Mouse (Mus musculus): ENCODE results near the gene St6galnac3. TPM values are rescaled to one million over a fixed set of nuclear protein-coding genes. Genes with fewer than 3 reads are reported as not detected.

The St6galnac3 gene
- polyA plus RNA-seq, 1 experiment from 2014 or later: 41.4 TPM

DNA sequence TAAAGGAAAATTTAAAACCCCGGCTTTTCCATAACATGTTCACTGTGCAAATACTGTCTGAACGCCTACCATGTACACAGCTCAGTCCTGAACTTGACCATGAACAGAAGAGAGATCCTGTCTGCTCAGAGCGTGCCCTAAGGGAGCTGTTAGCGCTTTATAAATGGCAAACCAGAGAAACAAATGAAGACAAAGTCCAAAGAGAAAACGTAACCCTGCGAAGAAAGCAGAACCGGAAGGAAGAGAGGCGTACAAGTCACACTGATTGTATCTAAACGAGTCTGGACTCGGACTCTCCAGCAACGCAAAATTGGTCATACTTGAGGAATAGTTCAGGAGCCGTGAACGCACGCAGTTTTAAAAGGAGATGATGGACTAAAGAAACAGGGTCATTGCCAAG is 82.1 kb downstream of the St6galnac3 start:
- ATAC-seq (ENCODE audit: insufficient read depth, low FRiP score, low TSS enrichment) (no peak), DNase-seq (ENCODE audit: low spot score) (no peak)
- Histone ChIP-seq H3K27ac (ENCODE audit: low read depth, low read length) (no peak overlapping the region), H3K4me3 (ENCODE audit: low read depth, low read length) (no peak overlapping the region), H3K4me2 (ENCODE audit: low read depth) (no peak overlapping the region), H3K9ac (ENCODE audit: low read length) (no peak overlapping the region), H3K9me3 (ENCODE audit: control insufficient read depth, low read length) (no peaks in the 10 kb centered on the region), H3K36me3 (ENCODE audit: control insufficient read depth, insufficient read depth, low read length) (no peaks in the 10 kb centered on the region), H3K27me3 (ENCODE audit: control insufficient read depth, insufficient read depth, low read length) (no peaks in the 10 kb centered on the region), H3K4me1 (ENCODE audit: control insufficient read depth, insufficient read depth, low read length) (no peaks in the 10 kb centered on the region)
- WGBS: 90% methylated on average over 14 of the region's 14 CpGs

DNA sequence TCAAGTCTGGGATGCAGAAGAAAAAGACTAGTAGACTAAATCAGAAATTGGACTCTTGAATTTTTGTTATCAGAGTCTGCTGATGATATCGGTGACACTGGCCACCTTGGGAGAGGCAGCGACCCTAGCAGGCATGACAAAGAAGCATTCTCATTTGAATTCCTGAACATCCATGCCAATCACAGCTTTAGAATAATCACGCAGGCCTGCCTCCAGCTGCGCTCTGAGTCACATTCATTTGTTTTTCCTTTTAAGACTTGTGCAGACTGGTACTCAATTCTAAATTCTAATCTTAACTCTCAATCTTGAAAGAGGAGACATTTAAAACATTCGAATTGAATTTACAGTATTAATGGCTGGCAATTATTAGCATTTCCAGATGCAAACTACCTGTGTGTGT is 83.2 kb downstream of the St6galnac3 start:
- no peak for DNase-seq (ENCODE audit: low spot score)
- Histone ChIP-seq H3K27me3 (ENCODE audit: control insufficient read depth, insufficient read depth, low read length) (no peaks in the 10 kb centered on the region), H3K4me2 (ENCODE audit: low read depth) (no peak overlapping the region), H3K9ac (ENCODE audit: low read length) (no peak overlapping the region), H3K4me1 (ENCODE audit: control insufficient read depth, insufficient read depth, low read length) (no peaks in the 10 kb centered on the region), H3K27ac (ENCODE audit: low read depth, low read length) (no peak overlapping the region), H3K36me3 (ENCODE audit: control insufficient read depth, insufficient read depth, low read length) (no peaks in the 10 kb centered on the region), H3K9me3 (ENCODE audit: control insufficient read depth, low read length) (no peaks in the 10 kb centered on the region), H3K4me3 (ENCODE audit: low read depth, low read length) (no peak overlapping the region)
- no peak for ATAC-seq (ENCODE audit: insufficient read depth, low FRiP score, low TSS enrichment)
- 76% methylated on average over 5 of the region's 5 CpGs for WGBS

DNA sequence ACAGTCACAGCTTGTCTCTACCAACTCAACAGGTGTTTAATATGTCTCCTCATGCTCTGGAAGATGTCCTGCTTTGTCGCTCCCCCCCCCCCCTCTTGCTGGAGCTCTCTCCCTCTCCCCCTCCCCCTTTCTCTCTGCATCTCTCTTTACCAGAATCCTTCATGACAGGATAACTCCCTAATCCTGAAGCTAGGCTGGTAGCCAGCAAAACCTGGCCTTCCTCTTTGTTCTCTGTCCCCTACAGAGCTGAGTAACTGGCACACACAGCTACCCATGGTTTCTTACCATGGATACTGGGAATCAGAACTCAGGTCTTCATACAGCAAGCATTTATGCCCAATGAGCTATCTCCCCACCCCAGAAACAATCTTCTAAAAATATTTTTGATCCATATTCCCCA is 87.6 kb downstream of the St6galnac3 start:
- ATAC-seq (ENCODE audit: insufficient read depth, low FRiP score, low TSS enrichment): no peak
- WGBS: 67% methylated on average over 1 of the region's 1 CpGs
- no peak for DNase-seq (ENCODE audit: low spot score)
- no peaks in the 10 kb centered on the region for H3K27me3 ChIP-seq (ENCODE audit: control insufficient read depth, insufficient read depth, low read length)
- no peaks in the 10 kb centered on the region for H3K36me3 ChIP-seq (ENCODE audit: control insufficient read depth, insufficient read depth, low read length)
- no peak overlapping the region for H3K27ac ChIP-seq (ENCODE audit: low read depth, low read length)
- no peak overlapping the region for H3K4me3 ChIP-seq (ENCODE audit: low read depth, low read length)
- H3K9me3 ChIP-seq (ENCODE audit: control insufficient read depth, low read length): no peaks in the 10 kb centered on the region
- no peak overlapping the region for H3K4me2 ChIP-seq (ENCODE audit: low read depth)
- H3K4me1 ChIP-seq (ENCODE audit: control insufficient read depth, insufficient read depth, low read length): no peaks in the 10 kb centered on the region
- no peak overlapping the region for H3K9ac ChIP-seq (ENCODE audit: low read length)

DNA sequence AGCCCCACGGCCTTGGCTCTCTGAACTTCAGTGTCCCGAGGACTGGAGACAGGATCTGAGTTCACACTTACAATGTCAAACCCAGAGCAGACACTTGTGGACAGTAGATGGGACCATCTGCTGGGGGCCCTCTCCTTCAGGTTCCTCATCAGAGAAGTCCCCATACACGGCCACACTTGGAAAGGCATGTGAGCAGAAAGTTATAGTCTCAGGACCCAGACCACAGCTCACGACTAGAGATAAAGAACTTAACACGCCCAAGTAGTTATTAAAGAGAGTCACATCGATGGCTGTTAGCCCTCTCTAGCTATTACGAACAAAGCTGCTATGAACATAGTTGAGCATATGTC is 88.2 kb downstream of the St6galnac3 start:
- no peaks in the 10 kb centered on the region for H3K4me1 ChIP-seq (ENCODE audit: control insufficient read depth, insufficient read depth, low read length)
- no peak overlapping the region for H3K4me2 ChIP-seq (ENCODE audit: low read depth)
- 82% methylated on average over 7 of the region's 7 CpGs for WGBS
- no peaks in the 10 kb centered on the region for H3K9me3 ChIP-seq (ENCODE audit: control insufficient read depth, low read length)
- no peak overlapping the region for H3K4me3 ChIP-seq (ENCODE audit: low read depth, low read length)
- ATAC-seq (ENCODE audit: insufficient read depth, low FRiP score, low TSS enrichment) (no peak), DNase-seq (ENCODE audit: low spot score) (no peak)
- no peak overlapping the region for H3K9ac ChIP-seq (ENCODE audit: low read length)
- no peaks in the 10 kb centered on the region for H3K27me3 ChIP-seq (ENCODE audit: control insufficient read depth, insufficient read depth, low read length)
- H3K27ac ChIP-seq (ENCODE audit: low read depth, low read length): no peak overlapping the region
- H3K36me3 ChIP-seq (ENCODE audit: control insufficient read depth, insufficient read depth, low read length): no peaks in the 10 kb centered on the region

DNA sequence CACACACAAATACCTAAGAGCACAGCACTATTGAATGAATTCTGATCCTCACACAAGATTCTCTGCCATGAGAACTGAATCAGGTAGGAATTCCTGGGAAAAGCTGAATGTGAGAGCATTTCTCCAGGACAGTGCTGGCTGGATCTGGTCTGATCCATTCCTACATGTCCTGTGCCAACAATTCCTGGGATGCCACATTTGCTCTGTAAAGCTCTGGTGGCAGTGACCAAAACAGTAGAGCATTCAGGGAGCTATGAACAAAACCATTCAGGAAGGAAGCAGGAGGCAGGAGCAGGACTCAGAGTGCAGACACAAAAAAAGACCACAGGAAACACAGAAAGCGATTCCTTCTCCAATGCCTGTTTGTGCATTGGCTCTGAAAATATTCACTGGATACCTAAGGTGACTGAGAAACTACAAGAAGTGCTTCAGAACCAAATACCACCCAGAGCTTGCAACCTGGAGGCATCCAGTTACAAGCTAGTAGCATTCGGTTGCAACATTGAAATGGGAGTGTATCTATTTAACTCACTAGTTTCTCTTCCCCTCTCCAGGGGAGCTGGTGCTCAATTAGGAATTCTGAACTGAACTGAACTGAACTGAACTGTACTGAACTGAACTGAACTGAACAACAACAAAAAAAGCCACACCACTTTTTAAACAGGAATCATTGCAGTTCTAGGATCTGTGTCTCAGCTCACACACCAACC is 88.7 kb downstream of the St6galnac3 start:
- DNase-seq (ENCODE audit: low spot score) (no peak), ATAC-seq (ENCODE audit: insufficient read depth, low FRiP score, low TSS enrichment) (no peak)
- Histone ChIP-seq H3K27ac (ENCODE audit: low read depth, low read length) (no peak overlapping the region), H3K27me3 (ENCODE audit: control insufficient read depth, insufficient read depth, low read length) (no peaks in the 10 kb centered on the region), H3K9ac (ENCODE audit: low read length) (no peak overlapping the region), H3K4me3 (ENCODE audit: low read depth, low read length) (no peak overlapping the region), H3K9me3 (ENCODE audit: control insufficient read depth, low read length) (no peaks in the 10 kb centered on the region), H3K36me3 (ENCODE audit: control insufficient read depth, insufficient read depth, low read length) (no peaks in the 10 kb centered on the region), H3K4me1 (ENCODE audit: control insufficient read depth, insufficient read depth, low read length) (no peaks in the 10 kb centered on the region), H3K4me2 (ENCODE audit: low read depth) (no peak overlapping the region)
- 74% methylated on average over 2 of the region's 2 CpGs for WGBS

GRCm38 (mm10) chr3:153631988-153632672 is 92.8 kb downstream of the St6galnac3 start:
- no peaks in the 10 kb centered on the region for H3K4me1 ChIP-seq (ENCODE audit: control insufficient read depth, insufficient read depth, low read length)
- WGBS: 84% methylated on average over 10 of the region's 10 CpGs
- H3K36me3 ChIP-seq (ENCODE audit: control insufficient read depth, insufficient read depth, low read length): no peaks in the 10 kb centered on the region
- H3K27ac ChIP-seq (ENCODE audit: low read depth, low read length): no peak overlapping the region
- H3K4me3 ChIP-seq (ENCODE audit: low read depth, low read length): no peak overlapping the region
- H3K9ac ChIP-seq (ENCODE audit: low read length): no peak overlapping the region
- ATAC-seq (ENCODE audit: insufficient read depth, low FRiP score, low TSS enrichment): no peak
- H3K9me3 ChIP-seq (ENCODE audit: control insufficient read depth, low read length): no peaks in the 10 kb centered on the region
- no peaks in the 10 kb centered on the region for H3K27me3 ChIP-seq (ENCODE audit: control insufficient read depth, insufficient read depth, low read length)
- no peak overlapping the region for H3K4me2 ChIP-seq (ENCODE audit: low read depth)
- no peak for DNase-seq (ENCODE audit: low spot score)

DNA sequence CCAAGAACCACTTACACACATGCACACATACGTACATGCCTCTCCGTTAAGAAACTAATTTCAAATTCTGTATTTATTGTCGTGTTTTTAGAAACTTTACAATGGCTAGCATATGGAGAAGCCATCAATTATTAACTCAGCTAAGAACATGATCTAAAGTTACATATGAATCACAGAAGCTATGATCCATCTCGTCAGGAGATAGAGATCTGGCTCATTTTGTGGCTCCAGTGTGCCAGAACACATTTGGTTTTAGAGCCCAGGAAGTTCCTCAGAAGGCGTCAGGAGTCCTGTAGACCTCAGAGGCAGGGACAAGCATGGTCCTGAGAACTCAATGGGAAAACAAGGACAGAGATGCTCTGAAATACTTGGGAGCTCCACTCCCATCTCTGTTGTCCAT is 98.7 kb downstream of the St6galnac3 start:
- Histone ChIP-seq H3K4me3 (ENCODE audit: low read depth, low read length) (no peak overlapping the region), H3K4me1 (ENCODE audit: control insufficient read depth, insufficient read depth, low read length) (no peaks in the 10 kb centered on the region), H3K4me2 (ENCODE audit: low read depth) (no peak overlapping the region), H3K36me3 (ENCODE audit: control insufficient read depth, insufficient read depth, low read length) (no peaks in the 10 kb centered on the region), H3K27me3 (ENCODE audit: control insufficient read depth, insufficient read depth, low read length) (no peaks in the 10 kb centered on the region), H3K9me3 (ENCODE audit: control insufficient read depth, low read length) (no peaks in the 10 kb centered on the region), H3K27ac (ENCODE audit: low read depth, low read length) (no peak overlapping the region), H3K9ac (ENCODE audit: low read length) (no peak overlapping the region)
- ATAC-seq (ENCODE audit: insufficient read depth, low FRiP score, low TSS enrichment) (no peak), DNase-seq (ENCODE audit: low spot score) (no peak)
- 86% methylated on average over 5 of the region's 5 CpGs for WGBS

DNA sequence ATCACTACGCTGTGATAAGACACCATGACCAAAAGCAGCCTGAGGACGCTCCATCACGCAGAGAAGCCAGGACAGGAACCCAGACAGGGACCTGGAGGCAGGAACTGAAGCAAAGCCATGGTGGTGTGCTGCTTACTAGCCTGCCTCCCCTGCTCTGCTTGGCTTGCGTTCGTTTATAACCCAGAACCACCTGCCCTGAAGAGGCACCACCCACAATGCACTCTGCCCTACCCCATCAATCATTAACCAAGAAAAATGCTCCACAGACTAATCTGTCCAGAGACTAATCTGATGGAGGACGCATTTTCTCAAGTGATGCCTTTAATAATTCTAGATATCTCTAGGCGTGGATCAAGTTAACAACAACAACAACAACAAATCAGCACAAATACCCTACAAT is 106.0 kb downstream of the St6galnac3 start:
- Histone ChIP-seq H3K9me3 (ENCODE audit: control insufficient read depth, low read length) (no peaks in the 10 kb centered on the region), H3K27me3 (ENCODE audit: control insufficient read depth, insufficient read depth, low read length) (no peaks in the 10 kb centered on the region), H3K9ac (ENCODE audit: low read length) (no peak overlapping the region), H3K4me2 (ENCODE audit: low read depth) (no peak overlapping the region), H3K27ac (ENCODE audit: low read depth, low read length) (no peak overlapping the region), H3K4me3 (ENCODE audit: low read depth, low read length) (no peak overlapping the region), H3K4me1 (ENCODE audit: control insufficient read depth, insufficient read depth, low read length) (peaks cover 6% of the 10 kb centered on the region; the same call in 1 of the 2 replicates), H3K36me3 (ENCODE audit: control insufficient read depth, insufficient read depth, low read length) (no peaks in the 10 kb centered on the region)
- WGBS: 94% methylated on average over 7 of the region's 7 CpGs
- DNase-seq (ENCODE audit: low spot score) (no peak), ATAC-seq (ENCODE audit: insufficient read depth, low FRiP score, low TSS enrichment) (no peak)

- ATAC-seq (ENCODE audit: insufficient read depth, low FRiP score, low TSS enrichment): no peak
- Histone ChIP-seq H3K4me1 (ENCODE audit: control insufficient read depth, insufficient read depth, low read length) (peaks cover 6% of the 10 kb centered on the region; the same call in 1 of the 2 replicates), H3K36me3 (ENCODE audit: control insufficient read depth, insufficient read depth, low read length) (no peaks in the 10 kb centered on the region), H3K27me3 (ENCODE audit: control insufficient read depth, insufficient read depth, low read length) (no peaks in the 10 kb centered on the region), H3K27ac (ENCODE audit: low read depth, low read length) (no peak overlapping the region), H3K9ac (ENCODE audit: low read length) (no peak overlapping the region), H3K4me2 (ENCODE audit: low read depth) (no peak overlapping the region), H3K9me3 (ENCODE audit: control insufficient read depth, low read length) (no peaks in the 10 kb centered on the region), H3K4me3 (ENCODE audit: low read depth, low read length) (no peak overlapping the region)
- 53% methylated on average over 8 of the region's 8 CpGs for WGBS
- DNase-seq (ENCODE audit: low spot score): no peak
Measured at GRCm38 (mm10) chr3:153616849-153617248, 108.1 kb downstream of the St6galnac3 start.
